Mouse (Mus musculus): Measurements from ENCODE around the gene Qrsl1. TPM values are rescaled to one million over a fixed set of nuclear protein-coding genes. Genes with fewer than 3 reads are reported as not detected.
A peak's percentile ranks its signal among the peaks of the same experiment; 100 is the strongest.

Gene Qrsl1
- polyA plus RNA-seq, 1 experiment, result 7.1 TPM

GRCm38 (mm10) chr10:43841441-43841840, 60.1 kb downstream of the Qrsl1 start:
- DNase-seq, result no peak
- Histone ChIP-seq H3K4me3 (replicated peaks; ENCODE audit: extremely low read depth, low read depth, low read length) (no peak overlapping the region), H3K4me1 (ENCODE audit: control insufficient read depth, insufficient read depth, low read length) (no peaks in the 10 kb centered on the region)
- TF ChIP-seq CTCF (IDR thresholded peaks at IDR 0.05; ENCODE audit: insufficient read depth, low read length) (no peak), POLR2A (IDR thresholded peaks at IDR 0.05; ENCODE audit: borderline replicate concordance, extremely low read depth, low read depth, low read length) (no peak)
- 61% methylated on average over 5 of the region's 5 CpGs for WGBS

- no peak for DNase-seq
- TF ChIP-seq POLR2A (IDR thresholded peaks at IDR 0.05; ENCODE audit: borderline replicate concordance, extremely low read depth, low read depth, low read length) (no peak), CTCF (IDR thresholded peaks at IDR 0.05; ENCODE audit: insufficient read depth, low read length) (no peak)
- 25% methylated on average over 5 of the region's 5 CpGs for WGBS
- no peak overlapping the region for H3K4me3 ChIP-seq (replicated peaks; ENCODE audit: extremely low read depth, low read depth, low read length)
- no peaks in the 10 kb centered on the region for H3K4me1 ChIP-seq (ENCODE audit: control insufficient read depth, insufficient read depth, low read length)
Measured at GRCm38 (mm10) chr10:43832868-43833267, 68.7 kb downstream of the Qrsl1 start.

DNA sequence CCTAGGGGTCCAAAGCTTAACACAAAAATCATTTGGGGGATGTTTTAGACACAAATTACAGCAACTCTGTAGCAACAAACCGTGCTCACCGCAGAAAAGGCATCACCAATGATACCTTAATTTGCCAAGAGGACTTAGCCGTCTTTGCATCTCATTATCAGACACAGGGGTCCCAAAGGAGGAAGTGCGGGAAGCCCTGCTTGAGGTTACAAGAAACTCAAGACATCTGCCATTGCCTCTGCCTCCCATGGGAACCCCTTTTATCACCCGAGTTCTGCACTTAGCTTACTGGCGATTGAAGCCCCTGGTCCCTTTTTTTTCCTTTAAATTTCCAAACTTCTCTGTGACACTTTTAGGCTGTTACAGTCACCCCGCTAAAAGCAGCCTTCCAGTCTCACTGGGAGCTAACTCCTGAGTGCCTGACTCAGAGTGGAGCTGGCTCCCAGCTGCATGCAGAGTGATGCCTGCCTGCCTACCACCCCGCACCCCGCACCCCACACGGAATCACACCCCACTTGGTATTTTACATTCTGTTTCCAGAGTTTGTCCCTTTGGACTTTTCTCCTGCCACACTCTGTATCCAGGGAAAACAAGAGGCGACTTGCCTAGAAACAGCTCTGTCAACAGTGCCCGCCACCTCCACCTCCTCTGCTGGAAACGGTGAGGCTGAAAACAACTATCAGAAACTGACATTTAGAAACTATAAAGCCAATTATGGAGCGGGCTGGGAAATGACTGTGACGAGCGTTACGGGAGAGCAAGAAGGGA, 71.1 kb downstream of the Qrsl1 start:
- 38% methylated on average over 17 of the region's 17 CpGs for WGBS
- TF ChIP-seq POLR2A (IDR thresholded peaks at IDR 0.05; ENCODE audit: borderline replicate concordance, extremely low read depth, low read depth, low read length), result no peak
- no peak for TF ChIP-seq CTCF (IDR thresholded peaks at IDR 0.05; ENCODE audit: insufficient read depth, low read length)
- Histone ChIP-seq H3K4me1 (ENCODE audit: control insufficient read depth, insufficient read depth, low read length) (no peaks in the 10 kb centered on the region), H3K4me3 (replicated peaks; ENCODE audit: extremely low read depth, low read depth, low read length) (no peak overlapping the region)
- no peak for DNase-seq

DNA sequence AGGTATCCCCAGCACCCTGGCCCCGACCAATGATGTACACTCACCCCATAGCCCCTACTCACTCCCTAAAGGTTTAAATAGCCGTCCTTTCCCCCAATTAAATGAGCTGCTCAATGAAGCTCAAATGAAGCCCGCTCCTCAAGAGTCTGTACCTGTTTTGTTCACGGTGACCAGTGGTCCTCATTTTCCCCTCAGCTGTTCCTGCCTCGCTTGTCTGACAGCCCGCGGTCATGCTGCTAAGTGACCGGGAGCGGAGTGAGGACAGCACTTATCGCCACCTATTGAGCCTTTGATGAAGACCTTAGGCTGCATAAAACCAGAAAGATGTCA, 72.9 kb downstream of the Qrsl1 start:
- no peaks in the 10 kb centered on the region for H3K4me1 ChIP-seq (ENCODE audit: control insufficient read depth, insufficient read depth, low read length)
- WGBS, result 95% methylated on average over 10 of the region's 10 CpGs
- no peak overlapping the region for H3K4me3 ChIP-seq (replicated peaks; ENCODE audit: extremely low read depth, low read depth, low read length)
- no peak for TF ChIP-seq POLR2A (IDR thresholded peaks at IDR 0.05; ENCODE audit: borderline replicate concordance, extremely low read depth, low read depth, low read length)
- TF ChIP-seq CTCF (IDR thresholded peaks at IDR 0.05; ENCODE audit: insufficient read depth, low read length), result no peak
- DNase-seq, result no peak

DNA sequence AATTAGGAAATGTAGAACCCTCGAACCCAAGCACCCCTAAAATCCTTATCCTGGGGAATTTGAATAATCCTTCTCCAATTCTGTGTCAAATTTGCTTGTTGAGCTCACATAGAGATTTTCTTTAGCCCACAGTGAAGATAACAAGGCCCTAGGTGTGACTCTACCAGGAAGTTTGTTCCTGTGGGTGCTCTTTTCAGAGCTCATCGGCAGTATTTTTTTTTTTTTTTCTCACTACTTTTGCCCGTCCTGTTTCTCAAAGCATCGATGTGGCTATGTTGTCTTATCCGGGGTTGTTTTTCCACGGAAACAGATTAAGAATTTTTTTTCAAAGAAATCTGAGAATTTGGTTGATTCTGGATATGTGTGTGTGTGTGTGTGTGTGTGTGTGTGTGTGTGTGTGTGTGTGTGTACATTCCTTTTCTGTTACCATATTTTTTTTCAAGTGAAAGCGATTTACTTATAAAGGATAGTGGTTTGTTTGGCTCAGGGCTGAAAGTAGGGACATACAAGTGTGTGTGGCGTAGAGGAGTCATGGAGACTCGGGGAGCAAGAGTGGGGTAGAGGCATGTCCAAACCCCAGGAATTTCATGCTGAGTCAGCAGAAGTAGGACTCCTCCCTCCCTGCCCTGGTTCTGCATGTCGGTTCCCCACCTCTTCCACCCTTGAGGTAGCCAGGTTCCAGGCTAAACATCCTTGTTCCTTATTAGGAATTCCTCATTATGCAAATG, 73.4 kb downstream of the Qrsl1 start:
- Histone ChIP-seq H3K4me1 (ENCODE audit: control insufficient read depth, insufficient read depth, low read length) (no peaks in the 10 kb centered on the region), H3K4me3 (replicated peaks; ENCODE audit: extremely low read depth, low read depth, low read length) (no peak overlapping the region)
- no peak for DNase-seq
- 93% methylated on average over 10 of the region's 10 CpGs for WGBS
- TF ChIP-seq POLR2A (IDR thresholded peaks at IDR 0.05; ENCODE audit: borderline replicate concordance, extremely low read depth, low read depth, low read length) (no peak), CTCF (IDR thresholded peaks at IDR 0.05; ENCODE audit: insufficient read depth, low read length) (no peak)

- H3K4me1 ChIP-seq (ENCODE audit: control insufficient read depth, insufficient read depth, low read length), result no peaks in the 10 kb centered on the region
- 74% methylated on average over 14 of the region's 14 CpGs for WGBS
- TF ChIP-seq POLR2A (IDR thresholded peaks at IDR 0.05; ENCODE audit: borderline replicate concordance, extremely low read depth, low read depth, low read length), result no peak
- 0 out of 2 replicates have a peak, but pooled peaks have one; percentile 27 for TF ChIP-seq CTCF (IDR thresholded peaks at IDR 0.05; ENCODE audit: insufficient read depth, low read length)
- no peak for DNase-seq
- H3K4me3 ChIP-seq (replicated peaks; ENCODE audit: extremely low read depth, low read depth, low read length), result no peak overlapping the region
Measured at GRCm38 (mm10) chr10:43826773-43827621, 74.5 kb downstream of the Qrsl1 start.

DNA sequence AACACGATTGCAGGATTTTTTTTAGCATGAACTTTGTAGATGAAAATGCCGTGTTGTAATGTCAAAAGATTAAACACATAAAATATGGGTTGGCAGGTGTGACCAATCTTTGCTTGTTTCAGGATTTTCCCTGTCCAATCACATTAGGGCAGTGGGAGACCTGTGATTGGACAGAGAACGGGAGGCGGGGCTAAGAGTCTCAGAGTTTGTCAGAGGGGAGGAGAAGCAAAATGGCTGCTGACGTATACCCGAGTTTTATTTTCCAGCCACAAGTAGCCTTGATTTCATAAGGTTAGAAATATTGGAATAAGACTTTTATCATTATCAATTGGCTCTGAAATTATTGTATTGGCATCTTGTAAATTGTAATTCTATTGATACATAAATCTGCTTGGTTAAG, 75.8 kb downstream of the Qrsl1 start:
- no peak overlapping the region for H3K4me3 ChIP-seq (replicated peaks; ENCODE audit: extremely low read depth, low read depth, low read length)
- no peak for DNase-seq
- no peak for TF ChIP-seq POLR2A (IDR thresholded peaks at IDR 0.05; ENCODE audit: borderline replicate concordance, extremely low read depth, low read depth, low read length)
- TF ChIP-seq CTCF (IDR thresholded peaks at IDR 0.05; ENCODE audit: insufficient read depth, low read length), result no peak
- no peaks in the 10 kb centered on the region for H3K4me1 ChIP-seq (ENCODE audit: control insufficient read depth, insufficient read depth, low read length)
- WGBS, result 88% methylated on average over 6 of the region's 6 CpGs

DNA sequence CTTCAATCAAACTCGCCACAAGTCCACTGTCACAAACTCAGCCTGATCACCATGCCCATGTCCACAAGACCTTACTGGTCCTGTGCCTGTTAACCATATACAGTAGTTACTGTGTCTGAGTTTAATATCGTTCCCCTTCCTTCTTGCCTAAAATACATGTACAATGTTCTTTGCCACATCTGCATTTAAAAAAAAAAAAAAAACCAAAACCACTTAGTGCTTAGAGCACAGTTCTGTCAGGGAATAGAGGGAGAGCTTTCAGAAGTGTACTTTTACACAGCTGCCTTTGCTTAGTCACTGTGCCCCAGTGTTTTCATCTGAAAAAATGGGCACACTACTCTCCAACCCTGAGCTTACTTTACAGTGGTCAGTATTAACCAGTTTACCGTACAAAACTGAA, 76.8 kb downstream of the Qrsl1 start:
- WGBS, result 91% methylated on average over 3 of the region's 3 CpGs
- H3K4me3 ChIP-seq (replicated peaks; ENCODE audit: extremely low read depth, low read depth, low read length), result no peak overlapping the region
- no peaks in the 10 kb centered on the region for H3K4me1 ChIP-seq (ENCODE audit: control insufficient read depth, insufficient read depth, low read length)
- no peak for DNase-seq
- TF ChIP-seq CTCF (IDR thresholded peaks at IDR 0.05; ENCODE audit: insufficient read depth, low read length) (no peak), POLR2A (IDR thresholded peaks at IDR 0.05; ENCODE audit: borderline replicate concordance, extremely low read depth, low read depth, low read length) (no peak)

Other genes starting within 250 kb of the Qrsl1 start
- 4.2 and 9.0 TPM in 2 replicates for gene Rtn4ip1, start 62 bp upstream of the Qrsl1 start, polyA plus RNA-seq (2012; rRNA removed)
- gene Crybg1, start 247.1 kb upstream of the Qrsl1 start, polyA plus RNA-seq (2012; rRNA removed), result 3.0 and 7.0 TPM in 2 replicates